Mouse (Mus musculus) neural tube, embryonic 14.5 days (tissue): ENCODE measurements around the gene Emilin3. TPM values are rescaled to one million over a fixed set of nuclear protein-coding genes. Genes with fewer than 3 reads are reported as not detected.

Experiments
- ATAC-seq: fragments of 200-750 bp; cut with Nextera tagmentation; 2 replicates; pipeline ENCODE4 v1.8.0; 2017; ENCODE audit warnings: low read depth, mild to moderate bottlenecking, moderate TSS enrichment, moderate library complexity
- H3K27ac ChIP-seq: fragments of 300-500 bp; sonication (generic); 2 replicates; pipeline ENCODE4 v1.5.1; 2014; ENCODE audit warnings: low read depth, mild to moderate bottlenecking, control low read depth, low read length, moderate library complexity, mixed read lengths
- H3K27me3 ChIP-seq: fragments of 300-500 bp; sonication (generic); 2 replicates; pipeline ENCODE4 v1.6.1; 2014; ENCODE audit warnings: low read length; ENCODE audit not compliant: control insufficient read depth, insufficient read depth
- H3K36me3 ChIP-seq: fragments of 300-500 bp; sonication (generic); 2 replicates; pipeline ENCODE4 v1.6.1; 2014; ENCODE audit warnings: low read length, mixed read lengths; ENCODE audit not compliant: control insufficient read depth, insufficient read depth
- H3K4me1 ChIP-seq: fragments of 300-500 bp; sonication (generic); 2 replicates; pipeline ENCODE4 v1.6.1; 2014; ENCODE audit warnings: low read length; ENCODE audit not compliant: control insufficient read depth, insufficient read depth
- H3K4me2 ChIP-seq: fragments of 300-500 bp; sonication (generic); 2 replicates; pipeline ENCODE4 v1.6.1; 2014; ENCODE audit warnings: mild to moderate bottlenecking, low read depth, low read length, control low read depth
- H3K4me3 ChIP-seq: fragments of 300-500 bp; sonication (generic); 2 replicates; pipeline ENCODE4 v1.5.1; 2014; ENCODE audit warnings: low read depth, low read length, control low read depth, mixed read lengths
- H3K9ac ChIP-seq: fragments of 300-500 bp; sonication (generic); replicated peaks from 2 replicates; pipeline ENCODE4 v1.6.1; 2014; ENCODE audit warnings: low read depth, mild to moderate bottlenecking, control low read depth, low read length, mixed read lengths
- H3K9me3 ChIP-seq: fragments of 300-500 bp; sonication (generic); 2 replicates; pipeline ENCODE4 v1.6.1; 2016; ENCODE audit warnings: low read length; ENCODE audit not compliant: control insufficient read depth
- WGBS: fragments of 180-500 bp; shearing (Covaris S2); extraction: QIAGEN DNeasy Blood & Tissue Kit; methylation state at CpG from one replicate; pipeline ENCODE4 v1.1.7; 2014; 5-methylcytosine and 5-hydroxymethylcytosine counted together
- polyA plus RNA-seq: library from polyadenylated mRNA; unstranded; fragments of >200 nt; fragmentation: Nextera tagmentation; extraction: Ambion mirVana; gene quantifications from 2 replicates; pipeline ENCODE4 v1.2.1, GENCODE M21; 2014

The Emilin3 gene
- polyA plus RNA-seq, 1 experiment from 2014 or later = 0.11 TPM

GRCm38 (mm10) chr2:160908607-160909006 lies 3.5 kb downstream of the Emilin3 start:
- Histone ChIP-seq H3K4me3 (no peak overlapping the region), H3K4me2 (no peak overlapping the region), H3K27me3 (peaks cover 25% of the 10 kb centered on the region), H3K27ac (no peak overlapping the region), H3K36me3 (no peaks in the 10 kb centered on the region), H3K9me3 (no peaks in the 10 kb centered on the region), H3K4me1 (peaks cover 5% of the 10 kb centered on the region; the same call in 1 of the 2 replicates), H3K9ac (no peak overlapping the region)
- 62% methylated on average over 18 of the region's 18 CpGs for WGBS
- no peak for ATAC-seq

GRCm38 (mm10) chr2:160906101-160906500 lies 6.0 kb downstream of the Emilin3 start:
- WGBS = 84% methylated on average over 5 of the region's 5 CpGs
- ATAC-seq = no peak
- H3K4me2 ChIP-seq = no peak overlapping the region
- no peaks in the 10 kb centered on the region for H3K4me1 ChIP-seq
- H3K27me3 ChIP-seq = 0 out of 2 replicates have a peak, but pooled peaks cover 5% of the 10 kb centered on the region
- H3K27ac ChIP-seq = no peak overlapping the region
- H3K9ac ChIP-seq = no peak overlapping the region
- no peaks in the 10 kb centered on the region for H3K36me3 ChIP-seq
- no peak overlapping the region for H3K4me3 ChIP-seq
- H3K9me3 ChIP-seq = no peaks in the 10 kb centered on the region

GRCm38 (mm10) chr2:160905301-160905700 lies 6.8 kb downstream of the Emilin3 start:
- no peaks in the 10 kb centered on the region for H3K4me1 ChIP-seq
- no peak overlapping the region for H3K27ac ChIP-seq
- H3K4me2 ChIP-seq = no peak overlapping the region
- 0 out of 2 replicates have a peak, but pooled peaks cover 1% of the 10 kb centered on the region for H3K27me3 ChIP-seq
- H3K9me3 ChIP-seq = no peaks in the 10 kb centered on the region
- WGBS = 97% methylated on average over 12 of the region's 12 CpGs
- ATAC-seq = no peak
- H3K4me3 ChIP-seq = no peak overlapping the region
- H3K36me3 ChIP-seq = no peaks in the 10 kb centered on the region
- H3K9ac ChIP-seq = no peak overlapping the region

DNA sequence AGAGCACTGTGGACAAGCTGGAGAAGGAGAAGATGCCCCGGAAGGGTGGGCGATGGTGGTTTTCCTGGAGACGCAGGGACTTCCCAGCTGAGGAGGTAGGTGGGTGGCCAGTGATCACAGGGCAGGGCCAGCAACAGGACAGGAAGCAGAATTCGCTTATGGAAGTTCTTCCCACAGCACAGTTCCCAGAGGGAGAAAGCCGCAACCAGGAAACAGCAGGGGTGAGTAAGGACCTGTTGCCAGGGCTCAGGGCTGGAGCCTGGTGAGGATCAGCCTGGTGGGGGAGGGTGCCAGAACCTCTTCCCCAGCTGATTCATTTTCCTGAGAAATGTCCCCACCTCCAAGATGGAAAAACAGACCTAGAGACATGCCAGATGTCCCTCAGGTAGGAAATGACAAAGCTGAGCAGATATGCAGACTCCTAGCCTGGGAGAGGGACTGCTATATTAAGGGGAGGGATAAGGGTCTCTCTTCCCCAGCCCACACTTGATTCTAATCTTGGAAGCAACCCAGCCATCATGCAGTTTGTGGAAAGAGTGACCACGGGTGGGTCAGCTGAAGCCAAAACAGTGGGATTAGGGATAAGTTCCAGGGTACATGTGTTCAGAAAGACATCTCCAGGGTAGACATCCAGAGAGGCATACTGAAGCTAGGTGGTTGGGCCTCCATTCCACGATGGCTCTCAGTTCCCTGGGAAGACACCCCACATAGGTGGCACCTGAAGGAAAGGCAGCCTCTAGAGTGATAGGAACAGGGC lies 10.3 kb downstream of the Emilin3 start:
- WGBS = 88% methylated on average over 7 of the region's 7 CpGs

DNA sequence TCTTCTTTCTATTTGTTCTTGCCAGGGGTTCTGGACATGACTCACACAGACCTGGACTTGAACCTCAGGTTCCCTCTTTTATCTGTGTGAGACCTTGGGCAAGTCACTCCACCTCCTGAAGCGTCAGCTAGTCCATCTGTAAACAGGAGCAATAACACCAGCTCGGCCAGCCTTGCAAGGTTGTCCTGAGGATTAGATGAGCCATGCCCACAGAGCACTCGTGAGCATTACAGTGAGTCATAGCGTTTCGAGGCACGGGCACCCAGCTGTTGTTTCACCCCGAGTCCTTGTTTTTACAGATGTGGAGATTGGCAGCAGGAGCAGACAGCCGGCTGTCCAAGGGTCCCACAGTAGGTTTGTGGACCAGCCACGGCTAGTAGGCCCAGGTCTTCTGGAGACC lies 20.4 kb downstream of the Emilin3 start:
- H3K36me3 ChIP-seq = no peaks in the 10 kb centered on the region
- H3K9ac ChIP-seq = no peak overlapping the region
- no peaks in the 10 kb centered on the region for H3K27me3 ChIP-seq
- H3K4me3 ChIP-seq = no peak overlapping the region
- H3K9me3 ChIP-seq = no peaks in the 10 kb centered on the region
- peaks cover 3% of the 10 kb centered on the region; the same call in 1 of the 2 replicates for H3K4me1 ChIP-seq
- H3K27ac ChIP-seq = no peak overlapping the region
- 84% methylated on average over 9 of the region's 9 CpGs for WGBS
- H3K4me2 ChIP-seq = no peak overlapping the region
- ATAC-seq = no peak

More for the DNA sequence above, 10.3 kb downstream of the Emilin3 start:
- H3K27ac ChIP-seq = no peak overlapping the region
- ATAC-seq = no peak
- H3K4me2 ChIP-seq = no peak overlapping the region
- no peak overlapping the region for H3K4me3 ChIP-seq
- H3K27me3 ChIP-seq = no peaks in the 10 kb centered on the region
- no peak overlapping the region for H3K9ac ChIP-seq
- no peaks in the 10 kb centered on the region for H3K4me1 ChIP-seq
- no peaks in the 10 kb centered on the region for H3K36me3 ChIP-seq
- H3K9me3 ChIP-seq = no peaks in the 10 kb centered on the region

- Histone ChIP-seq H3K4me1 (peaks cover 3% of the 10 kb centered on the region; the same call in 1 of the 2 replicates), H3K27ac (no peak overlapping the region), H3K36me3 (no peaks in the 10 kb centered on the region), H3K27me3 (no peaks in the 10 kb centered on the region), H3K9ac (no peak overlapping the region), H3K9me3 (no peaks in the 10 kb centered on the region), H3K4me2 (no peak overlapping the region), H3K4me3 (no peak overlapping the region)
- ATAC-seq = no peak
- 86% methylated on average over 5 of the region's 5 CpGs for WGBS
These were observed 21.1 kb downstream of the Emilin3 start for GRCm38 (mm10) chr2:160891045-160891444.

DNA sequence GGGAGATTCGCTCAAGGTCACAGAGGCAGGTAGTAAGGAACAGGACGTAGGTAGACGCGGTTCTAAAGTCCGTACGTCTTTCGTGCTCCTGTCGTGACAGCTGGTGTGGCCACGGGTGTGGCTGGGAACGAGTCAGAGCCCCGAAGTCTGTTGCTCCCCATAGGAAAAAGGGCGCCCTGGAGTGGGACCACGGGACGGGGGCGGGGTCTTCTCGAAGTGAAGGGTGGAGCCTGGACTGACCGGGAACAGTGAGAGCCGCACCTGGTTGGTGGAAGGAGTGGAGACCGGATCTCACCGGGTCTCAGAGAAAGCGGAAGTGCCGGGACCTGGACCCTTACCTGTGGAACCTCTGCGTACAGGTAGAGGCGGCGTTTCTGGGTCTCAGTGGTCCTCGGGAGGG lies 24.3 kb downstream of the Emilin3 start:
- H3K9ac ChIP-seq = no peak overlapping the region
- H3K4me2 ChIP-seq = peak overlapping the region; percentile 85
- H3K36me3 ChIP-seq = no peaks in the 10 kb centered on the region
- under 1% methylated on average over 26 of the region's 26 CpGs for WGBS
- ATAC-seq = peak; percentile 71
- H3K4me1 ChIP-seq = peaks cover 3% of the 10 kb centered on the region; the same call in 1 of the 2 replicates
- H3K27ac ChIP-seq = no peak overlapping the region
- peak overlapping the region; percentile 36 for H3K4me3 ChIP-seq
- no peaks in the 10 kb centered on the region for H3K27me3 ChIP-seq
- H3K9me3 ChIP-seq = no peaks in the 10 kb centered on the region

DNA sequence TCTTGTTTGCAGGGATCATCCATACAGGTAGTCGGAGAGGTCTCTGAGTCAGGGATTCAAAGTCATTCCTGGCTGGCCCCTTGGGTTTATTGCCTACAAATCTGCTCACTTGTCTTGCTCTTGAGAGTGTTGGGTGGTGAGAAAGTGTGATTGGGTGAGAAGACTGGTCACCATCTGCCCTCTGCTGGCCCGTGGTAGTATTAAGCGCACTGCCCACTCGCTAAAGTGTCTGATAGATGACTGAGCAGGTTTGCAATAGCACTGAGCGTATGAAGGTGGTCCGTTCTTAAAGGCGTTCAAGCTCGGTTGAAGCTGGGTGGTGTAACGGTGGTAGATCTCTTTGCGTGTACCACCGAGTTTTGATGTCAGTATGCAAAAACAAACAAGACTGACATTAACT lies 24.8 kb downstream of the Emilin3 start:
- Histone ChIP-seq H3K27ac (no peak overlapping the region), H3K4me2 (peak overlapping the region; percentile 85), H3K36me3 (no peaks in the 10 kb centered on the region), H3K4me1 (peaks cover 3% of the 10 kb centered on the region; the same call in 1 of the 2 replicates), H3K9me3 (no peaks in the 10 kb centered on the region), H3K4me3 (peak overlapping the region; percentile 36), H3K9ac (no peak overlapping the region), H3K27me3 (no peaks in the 10 kb centered on the region)
- ATAC-seq = peak; percentile 88
- 1% methylated on average over 11 of the region's 11 CpGs for WGBS

DNA sequence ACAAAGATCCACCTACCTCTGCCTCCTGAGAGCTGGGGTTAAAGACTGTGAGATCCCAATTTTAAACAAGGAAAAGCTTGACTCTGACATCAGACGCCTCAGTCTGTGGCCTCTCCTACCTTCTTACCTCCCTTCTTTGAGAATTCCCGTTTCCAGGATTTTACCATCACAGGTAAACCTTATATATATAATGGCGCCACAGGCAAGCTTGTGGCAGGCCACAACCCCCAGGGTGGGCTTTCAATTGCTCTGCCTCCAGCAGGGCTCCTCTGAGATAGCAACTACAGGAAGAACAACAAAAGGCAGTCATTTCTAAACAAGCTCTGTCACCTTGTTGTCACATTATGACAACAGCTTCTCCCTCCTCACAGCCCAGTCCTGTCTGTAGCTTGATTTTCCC lies 25.9 kb downstream of the Emilin3 start:
- ATAC-seq = no peak

More for the DNA sequence above, 25.9 kb downstream of the Emilin3 start:
- H3K27ac ChIP-seq = no peak overlapping the region
- no peak overlapping the region for H3K4me3 ChIP-seq
- no peak overlapping the region for H3K9ac ChIP-seq
- WGBS = 76% methylated on average over 3 of the region's 3 CpGs
- no peaks in the 10 kb centered on the region for H3K9me3 ChIP-seq
- no peaks in the 10 kb centered on the region for H3K36me3 ChIP-seq
- H3K4me2 ChIP-seq = no peak overlapping the region
- no peaks in the 10 kb centered on the region for H3K27me3 ChIP-seq
- peaks cover 3% of the 10 kb centered on the region; the same call in 1 of the 2 replicates for H3K4me1 ChIP-seq
